Mouse (Mus musculus) fat pad, adult 2 months (tissue): ENCODE measurements around the gene Cdip1.
"Not testable (repeated sequence)": the region's sequence is repeated elsewhere in the genome, so short reads cannot be mapped to it uniquely, and the experiment has no call there.

Experiments used
- DNase-seq: peaks from one replicate; pipeline ENCODE4 v3.0.0-alpha.2; 2011; ENCODE audit warnings: low read depth, low spot score; ENCODE audit errors: extremely low read depth

The Cdip1 gene

GRCm38 (mm10) chr16:4789810-4790559 is at the start of gene Cdip1:
TSS of gene Cdip1 (minus strand) at chr16:4790292.
- no peak for DNase-seq

DNA sequence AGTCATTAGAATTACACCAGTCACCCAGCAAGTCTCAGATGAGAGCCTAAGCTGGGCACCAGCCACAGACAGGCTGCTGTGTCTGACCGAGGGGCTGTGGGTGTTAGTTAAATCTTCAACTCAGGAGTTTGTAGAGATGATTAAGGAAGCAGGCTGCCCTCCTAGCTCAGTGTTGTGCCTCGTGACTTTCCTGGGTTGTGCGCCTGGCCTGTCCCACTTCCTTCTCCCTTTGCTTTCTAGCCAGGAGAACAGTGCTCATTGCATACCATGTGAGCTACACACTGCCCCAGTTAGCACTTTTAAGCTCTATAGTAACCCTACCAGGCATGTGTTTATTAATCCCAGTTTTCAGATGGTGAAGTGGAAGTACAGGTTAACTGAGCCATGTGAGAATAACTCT is 49.5 kb upstream of the Cdip1 start:
- DNase-seq = no peak

DNA sequence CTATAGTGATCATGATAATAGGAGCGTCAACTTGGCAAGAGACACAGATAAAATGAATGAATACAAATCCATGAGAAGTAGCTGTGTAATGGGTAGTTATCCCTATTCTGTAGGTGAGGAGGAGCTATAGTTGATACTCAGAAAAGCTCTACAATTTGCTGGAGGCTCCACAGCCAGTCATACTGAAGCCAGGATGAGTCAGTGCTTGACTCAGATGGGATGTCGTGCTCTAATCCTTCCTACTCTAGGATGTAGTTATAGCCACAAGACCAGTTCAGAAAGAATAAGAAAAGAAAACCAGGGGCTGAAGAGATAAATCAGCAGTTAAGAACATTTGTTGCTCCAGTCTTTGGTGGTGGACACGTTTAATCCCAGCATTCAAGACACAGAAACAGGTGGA is 47.5 kb upstream of the Cdip1 start:
- no peak for DNase-seq

GRCm38 (mm10) chr16:4835191-4835590 is 45.1 kb upstream of the Cdip1 start, which contains the start of gene 4930562C15Rik:
TSS of gene 4930562C15Rik (plus strand) at chr16:4835416.
- DNase-seq = no peak

DNA sequence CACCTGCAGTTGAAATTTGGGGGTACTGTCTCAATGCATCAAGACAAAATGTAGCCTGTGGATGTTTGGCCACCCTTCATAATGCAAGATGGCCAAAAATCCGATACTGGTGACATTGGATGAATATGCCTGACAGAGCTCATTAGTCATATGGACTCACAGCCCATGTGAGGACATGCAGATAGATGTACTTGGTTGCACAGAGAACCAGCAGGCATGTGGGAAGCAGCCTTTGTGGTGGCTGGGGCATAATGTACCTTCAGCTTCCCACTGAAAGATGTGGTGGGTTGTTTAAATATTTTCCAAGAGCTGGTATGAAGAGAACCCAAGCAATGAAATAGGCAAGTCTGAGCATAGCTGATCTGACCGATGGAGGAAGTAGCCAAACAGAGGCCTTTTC is 43.8 kb upstream of the Cdip1 start:
- no peak for DNase-seq

DNA sequence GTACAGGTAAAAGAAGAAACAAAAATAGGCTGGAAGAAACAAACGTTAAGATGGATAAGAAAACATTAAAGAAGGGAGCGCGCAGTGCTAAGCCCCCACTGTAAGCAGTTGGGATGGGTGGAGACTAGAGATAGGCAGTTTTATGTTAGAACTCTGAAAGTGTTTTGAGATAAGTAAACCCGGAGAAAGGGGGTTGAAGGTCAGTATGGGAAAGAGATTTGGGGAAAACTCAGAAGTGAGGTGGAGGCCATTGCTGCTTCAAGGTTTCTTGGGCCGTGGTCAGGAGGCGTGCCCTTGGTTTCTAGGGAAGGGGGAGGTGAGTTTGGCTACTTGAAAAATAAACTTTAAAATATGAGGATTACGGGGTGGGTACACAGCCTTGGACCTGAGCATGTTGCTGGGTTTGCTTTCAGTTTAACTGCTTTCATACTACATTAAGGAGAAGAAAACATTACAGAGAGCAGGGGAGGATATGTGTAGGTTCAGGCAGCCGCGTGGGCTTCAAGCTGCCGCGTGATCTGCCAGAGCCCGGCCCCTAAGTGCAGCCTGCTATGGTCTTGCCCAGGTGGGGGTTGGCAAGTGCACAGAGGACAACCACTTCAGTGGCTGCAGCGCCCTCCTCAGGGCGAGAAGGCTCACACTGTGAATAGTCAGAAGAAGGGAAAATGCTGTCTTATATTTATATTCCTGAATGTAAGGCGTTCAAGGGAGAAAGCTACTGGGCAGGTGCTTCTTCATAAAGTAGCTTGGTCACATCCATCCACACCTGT is 41.7 kb upstream of the Cdip1 start:
- DNase-seq = no peak

GRCm38 (mm10) chr16:4829271-4829900 is 39.3 kb upstream of the Cdip1 start:
- no peak for DNase-seq

DNA sequence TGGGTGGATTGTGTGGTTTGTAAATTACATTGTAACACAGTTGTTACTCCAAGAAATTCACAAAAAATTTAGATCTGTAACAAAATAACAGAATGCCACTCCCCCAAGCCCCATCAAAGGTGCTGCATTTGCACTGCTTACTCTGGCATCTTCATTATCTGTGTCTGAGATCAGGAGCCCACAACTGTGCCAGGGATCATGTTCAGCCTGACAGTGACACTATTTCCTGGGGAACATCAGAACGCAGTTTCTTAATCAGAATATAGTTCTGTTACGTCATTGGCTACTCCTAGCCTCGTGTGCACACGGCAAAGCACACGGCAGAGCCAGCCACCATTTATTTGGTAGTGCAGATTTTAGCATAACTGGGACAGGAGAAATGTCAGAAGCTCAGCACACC is 37.5 kb upstream of the Cdip1 start:
- DNase-seq = no peak

GRCm38 (mm10) chr16:4824466-4824865 is 34.4 kb upstream of the Cdip1 start:
- not testable (repeated sequence) for DNase-seq

- DNase-seq = no peak
Observed at GRCm38 (mm10) chr16:4818349-4818748, 28.3 kb upstream of the Cdip1 start.

- no peak for DNase-seq
Observed at GRCm38 (mm10) chr16:4796631-4797030, 6.5 kb upstream of the Cdip1 start.

DNA sequence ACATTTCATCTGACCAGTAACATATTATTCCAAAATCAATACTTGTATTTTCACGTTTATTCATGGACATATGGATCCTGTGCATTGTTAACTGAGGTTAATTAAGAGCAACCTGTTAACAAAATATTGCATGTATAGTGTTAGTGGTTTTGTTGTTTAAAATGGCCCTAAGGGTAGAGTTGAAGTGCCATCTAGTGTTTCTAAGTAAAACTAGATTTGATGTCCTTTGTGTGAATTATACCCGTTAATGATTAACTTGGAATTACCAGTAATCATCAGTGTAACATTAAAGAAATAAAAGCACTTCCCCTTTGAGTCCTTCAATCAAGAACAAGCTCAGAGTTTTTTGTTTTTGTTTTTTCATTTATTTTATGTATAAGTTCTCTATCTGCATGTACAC is 1.2 kb upstream of the Cdip1 start:
- DNase-seq = no peak

- no peak for DNase-seq
Observed at GRCm38 (mm10) chr16:4789311-4789768, 752 bp downstream of the Cdip1 start.

GRCm38 (mm10) chr16:4788176-4788575 is 1.9 kb downstream of the Cdip1 start:
- no peak for DNase-seq

GRCm38 (mm10) chr16:4785706-4786105 is 4.4 kb downstream of the Cdip1 start:
- no peak for DNase-seq

DNA sequence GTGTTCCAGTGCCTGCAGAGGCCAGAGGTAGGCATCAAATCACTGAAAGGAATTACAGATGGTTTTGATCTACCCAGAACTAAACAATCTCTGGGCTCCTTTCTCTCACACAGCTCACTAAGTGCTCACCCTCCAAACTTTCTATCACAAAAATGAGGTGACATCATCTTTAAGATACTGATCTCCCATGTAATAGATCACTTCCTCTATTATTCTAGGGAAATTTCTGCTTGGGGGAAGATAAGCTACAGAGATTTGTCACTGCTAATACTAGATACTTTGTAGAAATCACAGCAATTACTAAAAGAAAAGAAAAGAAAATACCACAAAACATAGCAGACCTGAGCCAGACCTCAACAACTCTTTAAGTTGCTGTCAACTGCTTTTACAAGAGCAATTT is 7.6 kb downstream of the Cdip1 start:
- DNase-seq = no peak

GRCm38 (mm10) chr16:4781524-4782196 is 8.4 kb downstream of the Cdip1 start:
- no peak for DNase-seq

DNA sequence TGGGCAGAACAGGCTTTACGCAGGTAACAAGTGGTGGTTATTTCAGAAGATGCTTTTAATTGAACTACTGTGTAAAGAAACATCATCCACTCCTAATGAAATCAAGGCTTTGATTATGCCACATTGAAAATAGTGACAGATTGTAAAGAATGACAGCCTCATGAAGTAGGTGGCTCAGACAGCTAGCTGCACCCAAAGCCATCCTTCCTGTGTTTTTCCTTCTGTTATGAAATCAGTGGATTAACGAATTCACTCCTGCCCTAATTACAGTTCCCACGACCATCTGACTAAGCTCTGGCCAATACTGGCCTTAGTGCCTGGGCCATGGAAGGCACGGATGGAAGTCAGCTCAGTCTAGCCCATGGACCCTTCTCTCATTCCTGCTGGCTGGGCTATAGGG is 11.2 kb downstream of the Cdip1 start:
- no peak for DNase-seq

GRCm38 (mm10) chr16:4777905-4778609 is 12.0 kb downstream of the Cdip1 start:
- no peak for DNase-seq

DNA sequence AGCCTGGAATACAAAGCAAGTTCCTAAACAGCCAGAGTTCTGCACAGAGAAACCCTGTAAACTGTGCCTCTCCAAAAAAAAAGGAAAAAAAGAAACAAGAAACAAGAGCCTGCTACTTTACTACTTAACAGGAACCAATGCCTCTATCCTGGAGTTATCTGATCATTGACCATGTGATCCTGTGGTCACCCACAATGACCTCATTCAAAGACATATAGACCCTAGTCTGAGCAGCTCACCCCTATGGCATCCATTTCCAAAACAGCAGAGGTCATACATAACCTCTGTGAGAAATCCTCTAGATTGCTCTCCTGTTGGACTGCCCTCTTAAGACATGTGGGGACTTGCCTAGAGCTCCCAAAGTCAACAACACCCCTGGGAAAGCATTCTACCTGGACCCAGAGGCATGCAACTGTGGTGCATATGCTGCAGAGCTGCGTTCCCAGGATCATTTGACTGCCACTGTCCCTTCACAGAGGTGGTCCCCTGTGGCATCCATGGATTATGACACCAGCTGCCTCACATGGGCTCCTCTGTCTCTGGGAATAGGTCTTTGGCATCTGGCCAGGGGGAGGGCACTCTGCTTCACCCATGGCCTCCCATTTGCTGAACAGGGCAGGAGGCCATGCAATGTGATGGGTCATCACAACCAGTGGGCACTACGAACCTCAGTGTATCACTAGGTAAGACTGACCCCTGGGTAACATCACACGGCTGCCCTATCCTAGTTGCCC is 12.8 kb downstream of the Cdip1 start:
- no peak for DNase-seq
